Mouse (Mus musculus): ENCODE results near the gene Gm19426. TPM values are rescaled to one million over a fixed set of nuclear protein-coding genes. Genes with fewer than 3 reads are reported as not detected.

Gene Gm19426
- polyA plus RNA-seq, 1 experiment from 2014 or later, result 3.8 TPM

DNA sequence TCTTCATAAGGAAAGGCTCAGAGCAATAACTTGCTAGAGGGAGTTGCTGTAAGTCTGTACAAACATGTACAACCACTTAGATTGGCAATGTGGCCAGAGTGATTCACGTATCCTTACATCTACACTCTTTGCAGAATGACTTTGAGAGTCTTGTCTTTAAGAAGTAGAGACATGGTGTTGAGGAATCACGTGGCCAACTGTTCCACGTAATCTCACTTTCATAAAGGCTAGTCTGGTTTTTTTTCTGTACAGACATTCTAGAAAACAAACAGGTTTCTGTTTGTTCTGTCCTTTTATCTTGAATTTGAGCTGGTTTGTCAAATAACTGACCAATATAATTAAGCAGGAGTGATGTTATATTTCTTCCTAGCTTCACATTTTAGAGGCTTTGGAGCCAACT, 17.9 kb upstream of the Gm19426 start:
- Histone ChIP-seq H3K4me1 (ENCODE audit: control insufficient read depth, insufficient read depth, low read length) (no peaks in the 10 kb centered on the region), H3K36me3 (ENCODE audit: control insufficient read depth, insufficient read depth, low read length) (no peaks in the 10 kb centered on the region), H3K9me3 (replicated peaks; ENCODE audit: control insufficient read depth, low read length) (no peaks in the 10 kb centered on the region), H3K4me3 (ENCODE audit: low read depth, low read length) (no peak overlapping the region), H3K27ac (ENCODE audit: low read depth, low read length) (no peak overlapping the region), H3K9ac (ENCODE audit: low read length) (no peak overlapping the region), H3K27me3 (replicated peaks; ENCODE audit: control insufficient read depth, insufficient read depth, low read length) (no peaks in the 10 kb centered on the region), H3K4me2 (ENCODE audit: low read length) (no peak overlapping the region)
- DNase-seq (ENCODE audit: low spot score), result no peak
- 87% methylated on average over 3 of the region's 3 CpGs for WGBS
- ATAC-seq, result no peak

DNA sequence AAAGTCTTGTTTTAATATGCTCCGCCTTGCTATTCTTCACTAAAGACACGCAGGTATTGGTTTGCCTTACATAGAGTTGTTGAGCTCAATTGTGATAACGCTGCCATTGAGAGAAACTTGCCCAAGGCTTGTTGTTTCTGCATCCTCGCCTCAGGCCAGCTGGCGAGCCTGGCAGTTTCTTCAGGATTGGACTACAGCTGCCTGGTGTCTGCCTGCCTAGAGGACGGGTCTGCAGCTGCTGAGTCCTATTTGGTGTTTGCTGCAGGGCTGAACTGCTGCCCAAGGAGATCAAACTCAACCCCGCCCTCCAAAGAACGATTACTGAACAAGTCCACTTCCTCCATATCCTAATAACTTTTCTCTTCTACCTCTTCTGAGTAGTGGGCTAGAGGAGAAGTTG, 17.3 kb upstream of the Gm19426 start:
- ATAC-seq, result no peak
- no peaks in the 10 kb centered on the region for H3K27me3 ChIP-seq (replicated peaks; ENCODE audit: control insufficient read depth, insufficient read depth, low read length)
- WGBS, result 75% methylated on average over 8 of the region's 8 CpGs
- no peak overlapping the region for H3K9ac ChIP-seq (ENCODE audit: low read length)
- no peak overlapping the region for H3K4me3 ChIP-seq (ENCODE audit: low read depth, low read length)
- no peak for DNase-seq (ENCODE audit: low spot score)
- no peaks in the 10 kb centered on the region for H3K9me3 ChIP-seq (replicated peaks; ENCODE audit: control insufficient read depth, low read length)
- H3K27ac ChIP-seq (ENCODE audit: low read depth, low read length), result no peak overlapping the region
- no peak overlapping the region for H3K4me2 ChIP-seq (ENCODE audit: low read length)
- no peaks in the 10 kb centered on the region for H3K36me3 ChIP-seq (ENCODE audit: control insufficient read depth, insufficient read depth, low read length)
- no peaks in the 10 kb centered on the region for H3K4me1 ChIP-seq (ENCODE audit: control insufficient read depth, insufficient read depth, low read length)

DNA sequence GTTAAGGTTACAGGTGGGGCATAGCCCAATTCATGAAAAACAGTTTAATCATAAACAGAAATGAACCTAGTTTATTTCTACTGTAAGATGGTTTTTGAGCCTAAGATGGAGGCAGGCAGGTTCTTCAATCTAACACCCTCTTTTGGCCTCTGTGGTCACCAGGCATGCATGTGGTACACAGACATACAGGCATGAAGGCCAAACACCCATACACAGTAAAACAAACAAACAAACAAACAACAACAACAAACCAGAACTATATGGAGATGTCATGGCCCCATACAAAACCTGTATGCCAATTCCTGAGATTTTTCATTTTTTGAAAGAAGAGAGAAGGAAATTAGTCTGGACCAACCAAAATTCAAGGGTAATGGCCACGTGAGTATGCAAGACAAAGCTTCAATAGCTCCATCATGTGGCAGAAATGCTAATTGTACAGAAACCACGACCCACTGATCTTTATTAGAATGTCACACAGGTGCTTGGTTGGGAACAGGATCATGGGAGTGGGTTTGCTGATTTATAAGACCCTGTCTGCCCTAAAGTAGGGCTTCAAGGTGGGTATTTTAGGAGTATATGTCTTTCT, 15.2 kb upstream of the Gm19426 start:
- WGBS, result 0% methylated on average over 2 of the region's 2 CpGs
- DNase-seq (ENCODE audit: low spot score), result peak; percentile 79
- no peak overlapping the region for H3K27ac ChIP-seq (ENCODE audit: low read depth, low read length)
- peak; percentile 86 for ATAC-seq
- H3K9me3 ChIP-seq (replicated peaks; ENCODE audit: control insufficient read depth, low read length), result no peaks in the 10 kb centered on the region
- no peak overlapping the region for H3K4me3 ChIP-seq (ENCODE audit: low read depth, low read length)
- H3K27me3 ChIP-seq (replicated peaks; ENCODE audit: control insufficient read depth, insufficient read depth, low read length), result no peaks in the 10 kb centered on the region
- H3K36me3 ChIP-seq (ENCODE audit: control insufficient read depth, insufficient read depth, low read length), result no peaks in the 10 kb centered on the region
- H3K4me1 ChIP-seq (ENCODE audit: control insufficient read depth, insufficient read depth, low read length), result no peaks in the 10 kb centered on the region
- no peak overlapping the region for H3K4me2 ChIP-seq (ENCODE audit: low read length)
- no peak overlapping the region for H3K9ac ChIP-seq (ENCODE audit: low read length)

DNA sequence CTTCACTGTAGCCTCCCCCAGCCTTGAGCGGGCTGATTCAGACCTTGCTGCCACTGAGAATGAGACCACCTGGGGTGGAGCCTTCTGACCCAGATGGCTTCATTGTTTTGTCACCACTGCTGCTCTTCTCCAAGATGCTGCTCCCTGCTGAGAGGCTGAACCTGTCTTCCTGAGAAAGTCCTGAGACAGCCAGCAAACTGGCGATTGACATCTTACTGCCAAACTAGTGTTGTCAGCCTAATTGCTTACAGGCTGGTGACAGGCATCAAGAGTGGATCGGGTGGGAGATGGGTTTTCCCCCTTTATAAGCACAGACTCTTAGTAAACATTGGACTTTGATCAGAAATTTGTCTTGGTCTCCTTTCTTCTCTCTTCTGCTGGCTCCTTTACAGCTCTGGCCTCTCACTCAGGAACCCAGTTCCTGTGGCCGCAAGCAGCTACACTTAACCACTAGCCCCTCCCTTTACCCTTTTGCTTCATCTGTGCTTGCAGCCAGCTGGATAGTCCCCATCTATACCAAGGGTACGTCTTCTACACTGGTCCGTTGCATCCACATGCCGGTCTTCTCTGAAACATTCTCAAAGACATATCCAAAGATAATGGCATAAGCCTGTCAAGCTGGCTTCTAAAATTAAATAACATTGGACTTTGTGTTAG, 13.7 kb upstream of the Gm19426 start:
- Histone ChIP-seq H3K9ac (ENCODE audit: low read length) (no peak overlapping the region), H3K4me2 (ENCODE audit: low read length) (no peak overlapping the region), H3K27me3 (replicated peaks; ENCODE audit: control insufficient read depth, insufficient read depth, low read length) (no peaks in the 10 kb centered on the region), H3K4me1 (ENCODE audit: control insufficient read depth, insufficient read depth, low read length) (no peaks in the 10 kb centered on the region), H3K9me3 (replicated peaks; ENCODE audit: control insufficient read depth, low read length) (no peaks in the 10 kb centered on the region), H3K4me3 (ENCODE audit: low read depth, low read length) (no peak overlapping the region), H3K36me3 (ENCODE audit: control insufficient read depth, insufficient read depth, low read length) (no peaks in the 10 kb centered on the region), H3K27ac (ENCODE audit: low read depth, low read length) (no peak overlapping the region)
- no peak for DNase-seq (ENCODE audit: low spot score)
- WGBS, result 58% methylated on average over 7 of the region's 7 CpGs
- ATAC-seq, result no peak

DNA sequence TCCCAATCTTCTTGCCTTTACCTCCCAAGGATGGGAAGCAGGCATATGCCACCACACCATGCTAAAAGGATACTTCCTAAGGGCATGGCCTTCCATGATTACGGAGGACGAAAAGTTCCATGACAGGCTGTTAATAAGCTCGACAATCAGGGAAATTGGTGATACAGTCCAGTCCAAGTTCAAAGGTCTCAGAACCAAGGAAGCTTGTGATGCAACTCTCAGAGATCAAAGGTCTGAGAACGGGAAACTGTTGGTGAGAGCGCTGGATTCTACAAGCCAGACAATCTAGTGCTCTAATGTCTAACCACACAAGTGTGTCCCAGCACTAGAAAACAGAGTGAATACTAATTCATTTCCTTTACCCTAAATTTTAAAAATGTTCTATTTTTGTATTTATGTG, 12.8 kb upstream of the Gm19426 start:
- Histone ChIP-seq H3K36me3 (ENCODE audit: control insufficient read depth, insufficient read depth, low read length) (no peaks in the 10 kb centered on the region), H3K4me3 (ENCODE audit: low read depth, low read length) (no peak overlapping the region), H3K4me2 (ENCODE audit: low read length) (no peak overlapping the region), H3K9me3 (replicated peaks; ENCODE audit: control insufficient read depth, low read length) (no peaks in the 10 kb centered on the region), H3K9ac (ENCODE audit: low read length) (no peak overlapping the region), H3K4me1 (ENCODE audit: control insufficient read depth, insufficient read depth, low read length) (no peaks in the 10 kb centered on the region), H3K27me3 (replicated peaks; ENCODE audit: control insufficient read depth, insufficient read depth, low read length) (no peaks in the 10 kb centered on the region), H3K27ac (ENCODE audit: low read depth, low read length) (no peak overlapping the region)
- no peak for ATAC-seq
- DNase-seq (ENCODE audit: low spot score), result no peak
- 89% methylated on average over 5 of the region's 5 CpGs for WGBS

DNA sequence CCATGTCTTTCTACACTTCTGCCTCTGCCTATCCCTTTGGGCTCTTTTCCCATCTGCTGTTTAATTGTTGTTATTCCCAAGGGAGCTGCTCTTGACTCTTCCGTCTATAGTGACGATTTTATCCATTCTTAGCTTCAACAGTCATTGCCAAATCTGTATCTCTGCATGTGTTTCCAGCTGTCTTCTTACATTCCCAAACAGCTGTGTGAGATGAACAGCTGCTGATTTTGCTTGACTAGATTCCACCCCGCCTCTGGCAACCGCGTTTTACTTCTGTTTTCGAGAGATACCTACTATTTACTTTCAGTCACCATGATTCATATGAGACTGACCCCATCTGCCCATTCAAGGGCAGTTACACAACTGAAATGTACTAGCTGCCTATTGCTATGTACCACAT, 6.7 kb upstream of the Gm19426 start:
- no peak overlapping the region for H3K4me3 ChIP-seq (ENCODE audit: low read depth, low read length)
- no peak overlapping the region for H3K4me2 ChIP-seq (ENCODE audit: low read length)
- H3K9ac ChIP-seq (ENCODE audit: low read length), result no peak overlapping the region
- no peaks in the 10 kb centered on the region for H3K36me3 ChIP-seq (ENCODE audit: control insufficient read depth, insufficient read depth, low read length)
- no peaks in the 10 kb centered on the region for H3K4me1 ChIP-seq (ENCODE audit: control insufficient read depth, insufficient read depth, low read length)
- DNase-seq (ENCODE audit: low spot score) (no peak), ATAC-seq (no peak)
- H3K9me3 ChIP-seq (replicated peaks; ENCODE audit: control insufficient read depth, low read length), result no peaks in the 10 kb centered on the region
- WGBS, result 85% methylated on average over 6 of the region's 6 CpGs
- H3K27me3 ChIP-seq (replicated peaks; ENCODE audit: control insufficient read depth, insufficient read depth, low read length), result no peaks in the 10 kb centered on the region
- H3K27ac ChIP-seq (ENCODE audit: low read depth, low read length), result no peak overlapping the region

DNA sequence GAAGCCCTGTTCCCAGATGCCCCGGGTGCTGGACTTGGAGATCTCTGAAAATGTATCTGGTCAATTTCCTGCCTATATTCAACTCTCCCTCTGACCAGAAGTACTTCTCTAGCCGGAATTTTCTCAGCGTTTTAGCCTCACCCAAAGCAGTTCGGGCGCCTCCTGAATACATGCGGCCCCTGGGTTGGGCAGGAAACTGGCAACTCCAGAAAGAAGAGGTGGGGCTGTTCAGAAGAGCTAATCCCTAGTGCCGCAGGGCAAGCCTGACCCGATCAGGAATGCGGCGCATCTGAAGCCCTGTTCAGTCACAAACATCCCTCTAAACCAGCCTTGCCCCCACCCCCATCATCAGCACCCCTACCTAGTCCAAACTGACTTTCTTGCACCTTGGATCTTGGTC, 671 bp upstream of the Gm19426 start:
- peak overlapping the region; percentile 94; the same call in 1 of the 2 replicates for H3K9ac ChIP-seq (ENCODE audit: low read length)
- DNase-seq (ENCODE audit: low spot score) (no peak), ATAC-seq (peak; percentile 30)
- H3K9me3 ChIP-seq (replicated peaks; ENCODE audit: control insufficient read depth, low read length), result no peaks in the 10 kb centered on the region
- peak overlapping the region; percentile 89 for H3K4me2 ChIP-seq (ENCODE audit: low read length)
- H3K27ac ChIP-seq (ENCODE audit: low read depth, low read length), result peak overlapping the region; percentile 98
- H3K27me3 ChIP-seq (replicated peaks; ENCODE audit: control insufficient read depth, insufficient read depth, low read length), result no peaks in the 10 kb centered on the region
- H3K4me3 ChIP-seq (ENCODE audit: low read depth, low read length), result peak overlapping the region; percentile 75
- peaks cover 3% of the 10 kb centered on the region; the same call in 1 of the 2 replicates for H3K36me3 ChIP-seq (ENCODE audit: control insufficient read depth, insufficient read depth, low read length)
- under 1% methylated on average over 10 of the region's 10 CpGs for WGBS
- peaks cover 32% of the 10 kb centered on the region for H3K4me1 ChIP-seq (ENCODE audit: control insufficient read depth, insufficient read depth, low read length)

DNA sequence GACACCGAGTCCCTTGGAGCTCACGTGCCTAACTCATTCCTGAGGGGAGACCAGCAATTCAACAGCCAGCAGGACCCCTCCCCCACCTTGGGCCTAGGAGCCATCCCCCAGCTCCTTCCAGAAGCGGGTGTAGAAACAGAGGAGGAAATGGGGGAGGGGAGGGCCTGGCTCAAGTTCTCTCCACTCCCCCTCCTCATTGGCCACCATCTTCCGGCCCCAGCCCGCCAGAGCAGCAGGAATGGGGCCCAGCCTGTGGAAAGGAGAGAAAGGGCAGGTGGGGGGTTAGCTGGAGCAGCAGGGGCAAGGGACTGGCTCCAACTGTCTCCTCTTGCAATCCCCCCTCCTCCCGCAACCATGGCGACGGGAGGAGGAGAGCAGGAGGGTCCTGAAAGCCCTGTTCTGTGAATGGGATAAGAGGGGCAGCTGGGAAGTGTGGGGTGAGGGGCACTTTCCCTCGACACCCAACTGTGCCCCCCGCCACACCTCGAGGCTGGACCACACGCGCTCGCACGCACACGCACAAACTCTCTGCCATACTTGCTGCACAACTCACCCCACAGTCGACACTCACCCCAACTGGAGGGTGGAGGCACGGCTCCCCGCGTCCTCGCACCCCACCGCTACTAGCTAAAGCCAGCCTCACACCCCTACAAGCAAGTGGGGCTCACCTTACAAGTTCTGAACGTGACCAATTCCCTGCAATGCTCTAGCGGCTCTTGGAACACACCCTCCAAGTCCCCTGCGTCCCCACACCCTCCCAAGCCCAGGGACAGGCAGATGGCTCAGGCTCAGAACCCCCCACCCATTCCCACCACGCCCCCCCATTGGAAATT, 788 bp downstream of the Gm19426 start:
- H3K4me3 ChIP-seq (ENCODE audit: low read depth, low read length), result peak overlapping the region; percentile 75
- WGBS, result 1% methylated on average over 23 of the region's 26 CpGs
- H3K36me3 ChIP-seq (ENCODE audit: control insufficient read depth, insufficient read depth, low read length), result peaks cover 3% of the 10 kb centered on the region; the same call in 1 of the 2 replicates
- H3K27me3 ChIP-seq (replicated peaks; ENCODE audit: control insufficient read depth, insufficient read depth, low read length), result no peaks in the 10 kb centered on the region
- H3K27ac ChIP-seq (ENCODE audit: low read depth, low read length), result peak overlapping the region; percentile 98
- peaks cover 46% of the 10 kb centered on the region for H3K4me1 ChIP-seq (ENCODE audit: control insufficient read depth, insufficient read depth, low read length)
- peak; percentile 92 for DNase-seq (ENCODE audit: low spot score)
- no peaks in the 10 kb centered on the region for H3K9me3 ChIP-seq (replicated peaks; ENCODE audit: control insufficient read depth, low read length)
- H3K9ac ChIP-seq (ENCODE audit: low read length), result peak overlapping the region; percentile 94
- ATAC-seq, result peak; percentile 72
- peak overlapping the region; percentile 89 for H3K4me2 ChIP-seq (ENCODE audit: low read length)
